In the genomic region with DNA sequence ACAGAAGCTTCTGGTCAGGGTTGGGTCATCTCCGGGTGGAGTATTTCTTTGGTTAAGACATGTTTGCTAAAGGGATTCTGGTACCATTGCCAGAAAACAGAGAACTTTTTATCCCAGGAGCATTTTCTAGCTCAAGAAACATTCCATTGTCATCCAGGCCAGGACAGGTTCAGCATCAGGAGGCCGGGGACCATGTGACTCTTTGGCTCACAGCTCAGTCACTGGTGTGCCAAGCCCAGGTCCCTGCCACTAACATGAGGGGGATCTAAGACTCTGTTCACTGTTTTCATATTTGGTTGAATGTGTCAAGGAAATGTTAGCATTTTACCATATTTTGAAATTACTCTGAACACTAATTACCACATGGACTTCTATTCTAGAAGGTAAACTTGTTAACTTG, we compare ENCODE assay signal across 24 mouse cellular contexts. TPM values are rescaled to one million over a fixed set of nuclear protein-coding genes. Genes with fewer than 3 reads are reported as not detected.
DNase-seq lines count a peak whose midpoint lies in the region; ATAC-seq and TF ChIP-seq lines count a peak whose summit lies in the region.
"Had no signal": no experiment of that assay in that cellular context is flagged by ENCODE, and none has a peak within 500 bp of the region (broad histone marks: within the 10 kb centered on the region; RNA-seq: fewer than 3 reads in every experiment).

No protein-coding gene starts in this region.

- no peaks in the 10 kb centered on the region for H3K36me3 ChIP-seq in forebrain, embryonic 16.5 days (ENCODE audit: control insufficient read depth, insufficient read depth)
- H3K36me3 ChIP-seq in forebrain, embryonic 12.5 days (replicated peaks) = no peaks in the 10 kb centered on the region
- no peaks in the 10 kb centered on the region for H3K36me3 ChIP-seq in hindbrain, postnatal 0 days (ENCODE audit: insufficient read depth, low read length)
- no peaks in the 10 kb centered on the region for H3K36me3 ChIP-seq in hindbrain, embryonic 13.5 days
- H3K36me3 ChIP-seq: embryonic facial prominence, embryonic 13.5 days; G1E; heart, embryonic 10.5 days had no signal

- TF ChIP-seq POLR2A in brain, embryonic 14.5 days (IDR thresholded peaks at IDR 0.05; ENCODE audit: borderline replicate concordance, extremely low read depth, insufficient read depth, insufficient read length, poor library complexity, severe bottlenecking) = no peak

- H3K9ac ChIP-seq in forebrain, embryonic 16.5 days (replicated peaks; ENCODE audit: low read depth, low read length) = no peak overlapping the region
- H3K9ac ChIP-seq in forebrain, embryonic 12.5 days = no peak overlapping the region
- H3K9ac ChIP-seq in hindbrain, postnatal 0 days (replicated peaks; ENCODE audit: low read length) = no peak overlapping the region
- no peak overlapping the region for H3K9ac ChIP-seq in hindbrain, embryonic 13.5 days
- H3K9ac ChIP-seq: embryonic facial prominence, embryonic 13.5 days had no signal

- no peak for TF ChIP-seq CTCF in hindbrain, postnatal 0 days (IDR thresholded peaks at IDR 0.05; ENCODE audit: low read depth)
- TF ChIP-seq CTCF in brain, embryonic 14.5 days (IDR thresholded peaks at IDR 0.05; ENCODE audit: borderline replicate concordance, extremely low read depth, insufficient read depth, insufficient read length) = no peak

- no peaks in the 10 kb centered on the region for H3K27me3 ChIP-seq in forebrain, embryonic 16.5 days (replicated peaks; ENCODE audit: control insufficient read depth, insufficient read depth, low read length)
- H3K27me3 ChIP-seq in forebrain, embryonic 12.5 days = no peaks in the 10 kb centered on the region
- H3K27me3 ChIP-seq in hindbrain, postnatal 0 days (ENCODE audit: insufficient read depth, low read length) = no peaks in the 10 kb centered on the region
- no peaks in the 10 kb centered on the region for H3K27me3 ChIP-seq in hindbrain, embryonic 13.5 days
- H3K27me3 ChIP-seq: embryonic facial prominence, embryonic 13.5 days had no signal

- H3K4me3 ChIP-seq in forebrain, embryonic 16.5 days (replicated peaks; ENCODE audit: low read length) = no peak overlapping the region
- no peak overlapping the region for H3K4me3 ChIP-seq in forebrain, embryonic 12.5 days (replicated peaks)
- no peak overlapping the region for H3K4me3 ChIP-seq in hindbrain, postnatal 0 days (ENCODE audit: low read length)
- H3K4me3 ChIP-seq in hindbrain, embryonic 13.5 days = no peak overlapping the region
- H3K4me3 ChIP-seq: embryonic facial prominence, embryonic 13.5 days; heart, embryonic 10.5 days had no signal

- no peak overlapping the region for H3K4me2 ChIP-seq in forebrain, embryonic 16.5 days (ENCODE audit: low read length)
- no peak overlapping the region for H3K4me2 ChIP-seq in forebrain, embryonic 12.5 days
- H3K4me2 ChIP-seq in hindbrain, postnatal 0 days (ENCODE audit: low read depth, low read length) = peak overlapping the region; percentile 13; the same call in 1 of the 2 replicates
- no peak overlapping the region for H3K4me2 ChIP-seq in hindbrain, embryonic 13.5 days
- H3K4me2 ChIP-seq: embryonic facial prominence, embryonic 13.5 days had no signal

- H3K9me3 ChIP-seq in forebrain, embryonic 16.5 days (ENCODE audit: control insufficient read depth, low read length) = no peaks in the 10 kb centered on the region
- no peaks in the 10 kb centered on the region for H3K9me3 ChIP-seq in forebrain, embryonic 12.5 days
- H3K9me3 ChIP-seq in hindbrain, postnatal 0 days (ENCODE audit: low read length) = no peaks in the 10 kb centered on the region
- H3K9me3 ChIP-seq in hindbrain, embryonic 13.5 days = no peaks in the 10 kb centered on the region
- H3K9me3 ChIP-seq: embryonic facial prominence, embryonic 13.5 days; heart, embryonic 10.5 days had no signal

- no peak overlapping the region for H3K27ac ChIP-seq in forebrain, embryonic 16.5 days (ENCODE audit: low read length)
- no peak overlapping the region for H3K27ac ChIP-seq in forebrain, embryonic 12.5 days
- peak overlapping the region; percentile 29; the same call in 1 of the 2 replicates for H3K27ac ChIP-seq in hindbrain, postnatal 0 days
- H3K27ac ChIP-seq in hindbrain, embryonic 13.5 days = no peak overlapping the region; the same call in 1 of the 2 replicates
- H3K27ac ChIP-seq: embryonic facial prominence, embryonic 13.5 days; heart, embryonic 10.5 days had no signal

- 76% methylated on average over 2 of the region's 2 CpGs for WGBS in forebrain, embryonic 16.5 days
- WGBS in forebrain, embryonic 12.5 days = 92% methylated on average over 2 of the region's 2 CpGs
- WGBS in hindbrain, postnatal 0 days = 62% methylated on average over 2 of the region's 2 CpGs
- 85% methylated on average over 2 of the region's 2 CpGs for WGBS in hindbrain, embryonic 13.5 days

- DNase-seq in cerebellum, postnatal 10 days = peak; percentile 26 to 27
- DNase-seq in cerebellum, postnatal 25 days = no peak
- no peak for DNase-seq in hindbrain, postnatal 0 days (ENCODE audit: low spot score)
- peak; percentile 21 for DNase-seq in brain, embryonic 14.5 days (ENCODE audit: low read depth)
- DNase-seq: adrenal gland, adult 8-10 months; adrenal gland, postnatal 36 days; B cell, adult 2 months; kidney, adult 8-10 months had no signal

- ATAC-seq in forebrain, embryonic 16.5 days = peak; percentile 68
- ATAC-seq in forebrain, embryonic 12.5 days (ENCODE audit: low FRiP score) = no peak
- no peak for ATAC-seq in hindbrain, postnatal 0 days
- no peak for ATAC-seq in hindbrain, embryonic 13.5 days (ENCODE audit: low FRiP score)
- ATAC-seq: CD4-positive, CD25-positive, alpha-beta regulatory T cell, adult 4 months; inflammation-experienced regulatory T-cells, adult 6 months; intestine, postnatal 0 days had no signal

- H3K4me1 ChIP-seq in forebrain, embryonic 16.5 days (replicated peaks; ENCODE audit: control insufficient read depth, insufficient read depth, low read length) = no peaks in the 10 kb centered on the region
- H3K4me1 ChIP-seq in forebrain, embryonic 12.5 days = no peaks in the 10 kb centered on the region
- no peaks in the 10 kb centered on the region for H3K4me1 ChIP-seq in hindbrain, postnatal 0 days (ENCODE audit: insufficient read depth, low read length)
- no peaks in the 10 kb centered on the region for H3K4me1 ChIP-seq in hindbrain, embryonic 13.5 days (replicated peaks)
- H3K4me1 ChIP-seq: embryonic facial prominence, embryonic 13.5 days; heart, embryonic 10.5 days had no signal

RNA-seq across cellular contexts. Expression of a gene that starts 28.6 kb away (rescaled TPM):
- polyA plus RNA-seq in forebrain, embryonic 16.5 days (2015; fragmentation: Nextera tagmentation; extraction: Ambion mirVana) = 13.3 and 15.9 TPM in 2 replicates
- polyA plus RNA-seq in forebrain, embryonic 12.5 days (2016; fragmentation: Nextera tagmentation; extraction: Ambion mirVana) = 8.2 and 13.6 TPM in 2 replicates
- 21.3 and 44.7 TPM in 2 replicates for total RNA-seq in hindbrain, postnatal 0 days (2014; rRNA removed)
- 20.8 and 22.8 TPM in 2 replicates for polyA plus RNA-seq in hindbrain, postnatal 0 days (2015; fragmentation: Nextera tagmentation; extraction: Ambion mirVana)
- 14.9 and 15.5 TPM in 2 replicates for polyA plus RNA-seq in hindbrain, embryonic 13.5 days (2015; fragmentation: Nextera tagmentation; extraction: Ambion mirVana)
- 56.2 and 59.4 TPM in 2 replicates for polyA plus RNA-seq in brain, embryonic 14.5 days (2012; rRNA removed)

RNA-seq across cellular contexts. Expression of a gene that starts 48.4 kb away (rescaled TPM):
- not detected in 2 replicates for polyA plus RNA-seq in forebrain, embryonic 16.5 days (2015; fragmentation: Nextera tagmentation; extraction: Ambion mirVana)
- not detected in 2 replicates for polyA plus RNA-seq in forebrain, embryonic 12.5 days (2016; fragmentation: Nextera tagmentation; extraction: Ambion mirVana)
- 0.05 TPM in 1 of 2 replicates, not detected in the other for total RNA-seq in hindbrain, postnatal 0 days (2014; rRNA removed)
- 0.06 and 0.11 TPM in 2 replicates for polyA plus RNA-seq in hindbrain, postnatal 0 days (2015; fragmentation: Nextera tagmentation; extraction: Ambion mirVana)
- 0.05 TPM in 1 of 2 replicates, not detected in the other for polyA plus RNA-seq in hindbrain, embryonic 13.5 days (2015; fragmentation: Nextera tagmentation; extraction: Ambion mirVana)
- polyA plus RNA-seq in brain, embryonic 14.5 days (2012; rRNA removed) = not detected in 2 replicates
- total RNA-seq: adrenal gland, postnatal 36 days; gastrocnemius, postnatal 10 days; gastrocnemius, postnatal 4 days; heart, adult 18-20 months; heart, postnatal 10 days; heart, postnatal 4 days had no signal
- polyA plus RNA-seq: CD4-positive, CD25-positive, alpha-beta regulatory T cell, adult 4 months; embryonic facial prominence, embryonic 13.5 days; frontal cortex, adult 2 months; heart, embryonic 14.5 days; inflammation-experienced regulatory T-cells, adult 6 months had no signal

RNA-seq across cellular contexts. Expression of a gene that starts 51.0 kb away (rescaled TPM):
- polyA plus RNA-seq in forebrain, embryonic 16.5 days (2015; fragmentation: Nextera tagmentation; extraction: Ambion mirVana) = 157 and 169 TPM in 2 replicates
- 152 and 157 TPM in 2 replicates for polyA plus RNA-seq in forebrain, embryonic 12.5 days (2016; fragmentation: Nextera tagmentation; extraction: Ambion mirVana)
- 61.0 and 115 TPM in 2 replicates for total RNA-seq in hindbrain, postnatal 0 days (2014; rRNA removed)
- 177 and 183 TPM in 2 replicates for polyA plus RNA-seq in hindbrain, postnatal 0 days (2015; fragmentation: Nextera tagmentation; extraction: Ambion mirVana)
- 154 and 160 TPM in 2 replicates for polyA plus RNA-seq in hindbrain, embryonic 13.5 days (2015; fragmentation: Nextera tagmentation; extraction: Ambion mirVana)
- 95.9 and 145 TPM in 2 replicates for polyA plus RNA-seq in brain, embryonic 14.5 days (2012; rRNA removed)

RNA-seq across cellular contexts. Expression of a gene that starts 54.9 kb away (rescaled TPM):
- polyA plus RNA-seq in forebrain, embryonic 16.5 days (2015; fragmentation: Nextera tagmentation; extraction: Ambion mirVana) = 18.5 and 20.1 TPM in 2 replicates
- polyA plus RNA-seq in forebrain, embryonic 12.5 days (2016; fragmentation: Nextera tagmentation; extraction: Ambion mirVana) = 17.2 and 17.6 TPM in 2 replicates
- total RNA-seq in hindbrain, postnatal 0 days (2014; rRNA removed) = 55.5 and 68.2 TPM in 2 replicates
- 12.6 and 13.6 TPM in 2 replicates for polyA plus RNA-seq in hindbrain, postnatal 0 days (2015; fragmentation: Nextera tagmentation; extraction: Ambion mirVana)
- polyA plus RNA-seq in hindbrain, embryonic 13.5 days (2015; fragmentation: Nextera tagmentation; extraction: Ambion mirVana) = 16.5 and 17.2 TPM in 2 replicates
- polyA plus RNA-seq in brain, embryonic 14.5 days (2012; rRNA removed) = 48.3 and 52.9 TPM in 2 replicates

RNA-seq across cellular contexts. Expression of a gene that starts 55.4 kb away (rescaled TPM):
- not detected in 2 replicates for polyA plus RNA-seq in forebrain, embryonic 16.5 days (2015; fragmentation: Nextera tagmentation; extraction: Ambion mirVana)
- not detected in 2 replicates for polyA plus RNA-seq in forebrain, embryonic 12.5 days (2016; fragmentation: Nextera tagmentation; extraction: Ambion mirVana)
- not detected in 2 replicates for total RNA-seq in hindbrain, postnatal 0 days (2014; rRNA removed)
- not detected in 2 replicates for polyA plus RNA-seq in hindbrain, postnatal 0 days (2015; fragmentation: Nextera tagmentation; extraction: Ambion mirVana)
- not detected in 2 replicates for polyA plus RNA-seq in hindbrain, embryonic 13.5 days (2015; fragmentation: Nextera tagmentation; extraction: Ambion mirVana)
- not detected in 2 replicates for polyA plus RNA-seq in brain, embryonic 14.5 days (2012; rRNA removed)
- total RNA-seq: gastrocnemius, postnatal 4 days; heart, postnatal 4 days had no signal
- polyA plus RNA-seq: CD4-positive, CD25-positive, alpha-beta regulatory T cell, adult 4 months; embryonic facial prominence, embryonic 13.5 days; G1E; heart, embryonic 10.5 days; heart, embryonic 14.5 days; inflammation-experienced regulatory T-cells, adult 6 months; intestine, postnatal 0 days had no signal

Comparison
In these comparisons a context has a peak if more than half of its experiments do, and no peak if none do; other contexts are left out.
1. DNase-seq: peak in cerebellum, postnatal 10 days (2 of 2) and brain, embryonic 14.5 days (single experiment); none in cerebellum, postnatal 25 days (0 of 2) and hindbrain, postnatal 0 days (single experiment).